Mouse (Mus musculus) right cerebral cortex, postnatal 10 days (tissue): ENCODE results near the gene Slc17a8.
"Not testable (repeated sequence)": the region's sequence is repeated elsewhere in the genome, so short reads cannot be mapped to it uniquely, and the experiment has no call there.

ENCODE experiments used
- DNase-seq, 2 experiments: peaks; one replicate each; pipeline ENCODE4 v3.0.0; 2021; ENCODE audit warnings: low spot score in 2 of 2

Slc17a8 gene

GRCm38 (mm10) chr10:89621129-89621528 lies at the start of gene Slc17a8:
Slc17a8 (minus strand) TSS chr10:89621253.
- DNase-seq = no peak

GRCm38 (mm10) chr10:89670371-89670770 lies 49.3 kb upstream of the Slc17a8 start:
- DNase-seq = not testable (repeated sequence)

- DNase-seq = no peak
These were observed 46.5 kb upstream of the Slc17a8 start for GRCm38 (mm10) chr10:89667571-89667970.

GRCm38 (mm10) chr10:89665679-89666078 lies 44.6 kb upstream of the Slc17a8 start:
- DNase-seq = no peak

GRCm38 (mm10) chr10:89664977-89665645 lies 44.1 kb upstream of the Slc17a8 start:
- DNase-seq = peak in 1 of 2 experiments; percentile 27

GRCm38 (mm10) chr10:89656366-89656765 lies 35.3 kb upstream of the Slc17a8 start:
- no peak for DNase-seq

GRCm38 (mm10) chr10:89652912-89653311 lies 31.9 kb upstream of the Slc17a8 start:
- DNase-seq = peak in 1 of 2 experiments; percentile 47

- no peak for DNase-seq
These were observed 30.6 kb upstream of the Slc17a8 start for GRCm38 (mm10) chr10:89651691-89652090.

GRCm38 (mm10) chr10:89646918-89647317 lies 25.9 kb upstream of the Slc17a8 start:
- DNase-seq = no peak

- no peak for DNase-seq
These were observed 15.9 kb upstream of the Slc17a8 start for GRCm38 (mm10) chr10:89637001-89637400.

- peak; percentile 60 to 67 for DNase-seq
These were observed 14.0 kb upstream of the Slc17a8 start for GRCm38 (mm10) chr10:89635018-89635417.

- no peak for DNase-seq
These were observed 12.8 kb upstream of the Slc17a8 start for GRCm38 (mm10) chr10:89633736-89634426.

- DNase-seq = no peak
These were observed 12.1 kb upstream of the Slc17a8 start for GRCm38 (mm10) chr10:89633121-89633520.

- DNase-seq = no peak
These were observed 10.8 kb upstream of the Slc17a8 start for GRCm38 (mm10) chr10:89631831-89632230.

GRCm38 (mm10) chr10:89630564-89630963 lies 9.5 kb upstream of the Slc17a8 start:
- no peak for DNase-seq

- DNase-seq = peak; percentile 55 to 67
These were observed 9.0 kb upstream of the Slc17a8 start for GRCm38 (mm10) chr10:89630052-89630451.

GRCm38 (mm10) chr10:89626714-89627113 lies 5.7 kb upstream of the Slc17a8 start:
- DNase-seq = no peak

- no peak for DNase-seq
These were observed 3.1 kb upstream of the Slc17a8 start for GRCm38 (mm10) chr10:89624196-89624595.

- no peak for DNase-seq
These were observed 21.7 kb downstream of the Slc17a8 start for GRCm38 (mm10) chr10:89599311-89599710.

- DNase-seq = no peak
These were observed 23.8 kb downstream of the Slc17a8 start for GRCm38 (mm10) chr10:89597275-89597674.

GRCm38 (mm10) chr10:89595935-89596334 lies 25.1 kb downstream of the Slc17a8 start:
- DNase-seq = no peak

- DNase-seq = no peak
These were observed 25.5 kb downstream of the Slc17a8 start for GRCm38 (mm10) chr10:89595514-89595913.

- DNase-seq = no peak
These were observed 26.7 kb downstream of the Slc17a8 start for GRCm38 (mm10) chr10:89594309-89594708.
